Mouse (Mus musculus) thymus, adult 18-20 months (tissue): ENCODE measurements around the gene Ccdc85c.

Source experiments
- DNase-seq, 2 experiments: peaks; one replicate each; pipeline ENCODE4 v3.0.0; 2022; ENCODE audit warnings: mixed read lengths in 2 of 2

Gene Ccdc85c

GRCm38 (mm10) chr12:108294620-108295019 is 19.4 kb upstream of the Ccdc85c start:
- no peak for DNase-seq

- DNase-seq, result peak; percentile 53 to 62
Observed at GRCm38 (mm10) chr12:108292957-108293356, 17.7 kb upstream of the Ccdc85c start.

- DNase-seq, result no peak
Observed at GRCm38 (mm10) chr12:108292419-108292818, 17.2 kb upstream of the Ccdc85c start.

GRCm38 (mm10) chr12:108288127-108288880 is 13.1 kb upstream of the Ccdc85c start:
- DNase-seq, result no peak

- DNase-seq, result no peak
Observed at GRCm38 (mm10) chr12:108287011-108287410, 11.8 kb upstream of the Ccdc85c start.

GRCm38 (mm10) chr12:108286381-108286780 is 11.2 kb upstream of the Ccdc85c start:
- DNase-seq, result no peak

GRCm38 (mm10) chr12:108285225-108286011 is 10.2 kb upstream of the Ccdc85c start:
- DNase-seq, result no peak

- DNase-seq, result no peak
Observed at GRCm38 (mm10) chr12:108284455-108285224, 9.4 kb upstream of the Ccdc85c start.

GRCm38 (mm10) chr12:108278221-108278918 is 3.1 kb upstream of the Ccdc85c start:
- DNase-seq, result no peak

GRCm38 (mm10) chr12:108277341-108277841 is 2.2 kb upstream of the Ccdc85c start:
- DNase-seq, result no peak

GRCm38 (mm10) chr12:108275920-108276822 is 946 bp upstream of the Ccdc85c start:
- DNase-seq, result peak; percentile 43 to 61

GRCm38 (mm10) chr12:108275508-108275890 is 274 bp upstream of the Ccdc85c start:
- DNase-seq, result peak; percentile 94 to 96

GRCm38 (mm10) chr12:108274313-108274595 is 971 bp downstream of the Ccdc85c start:
- peak; percentile 23 to 27 for DNase-seq

GRCm38 (mm10) chr12:108273466-108274312 is 1.5 kb downstream of the Ccdc85c start:
- no peak for DNase-seq

GRCm38 (mm10) chr12:108272143-108272635 is 3.0 kb downstream of the Ccdc85c start:
- DNase-seq, result no peak

GRCm38 (mm10) chr12:108271351-108272142 is 3.7 kb downstream of the Ccdc85c start:
- no peak for DNase-seq

- no peak for DNase-seq
Observed at GRCm38 (mm10) chr12:108270240-108270919, 4.8 kb downstream of the Ccdc85c start.

GRCm38 (mm10) chr12:108269699-108270098 is 5.5 kb downstream of the Ccdc85c start:
- no peak for DNase-seq

- no peak for DNase-seq
Observed at GRCm38 (mm10) chr12:108268970-108269369, 6.3 kb downstream of the Ccdc85c start.
